Mouse (Mus musculus) CH12.LX (cell line): ENCODE measurements around the gene Mzt1. TPM values are rescaled to one million over a fixed set of nuclear protein-coding genes. Genes with fewer than 3 reads are reported as not detected.
"Not testable (repeated sequence)": the region's sequence is repeated elsewhere in the genome, so short reads cannot be mapped to it uniquely, and the experiment has no call there.

ENCODE experiments used
- DNase-seq: peaks from one replicate; pipeline ENCODE4 v3.0.0-alpha.2; 2013; ENCODE audit errors: extremely low read depth
- H3K27ac ChIP-seq: 2 replicates; pipeline ENCODE4 v1.5.1; 2012; ENCODE audit warnings: low read depth, mild to moderate bottlenecking, control low read depth, moderate library complexity; ENCODE audit not compliant: insufficient read depth
- H3K27me3 ChIP-seq: replicated peaks from 2 replicates; pipeline ENCODE3; 2012; ENCODE audit warnings: inconsistent platforms
- H3K36me3 ChIP-seq, 2 experiments: replicated peaks in 1 of 2; 2 replicates each; pipeline versions ENCODE3 to v1.6.1; 2012; ENCODE audit warnings: inconsistent platforms in 1 of 2, low read length in 1 of 2, mild to moderate bottlenecking in 1 of 2, mixed read lengths in 1 of 2, moderate library complexity in 1 of 2; ENCODE audit not compliant: control insufficient read depth in 1 of 2, insufficient read depth in 1 of 2
- H3K4me1 ChIP-seq, 2 experiments: 2 replicates each; pipeline ENCODE4 v1.6.1; 2012; ENCODE audit warnings: inconsistent platforms in 1 of 2, moderate library complexity in 1 of 2; ENCODE audit not compliant: insufficient read depth in 2 of 2, control insufficient read depth in 1 of 2
- H3K4me2 ChIP-seq: 2 replicates; pipeline ENCODE4 v1.6.1; 2012; ENCODE audit warnings: low read depth, mild to moderate bottlenecking, control low read depth; ENCODE audit not compliant: poor library complexity, insufficient read depth, severe bottlenecking
- H3K4me3 ChIP-seq, 3 experiments: fragments of 150-350 bp in 1 of 3; sonication (generic) in 1 of 3; replicated peaks in 1 of 3; 2 replicates each; pipeline versions ENCODE3 to v1.5.1; 2011 to 2012; ENCODE audit warnings: low read depth in 2 of 3, low read length in 2 of 3, mild to moderate bottlenecking in 2 of 3, moderate library complexity in 2 of 3, control low read depth in 1 of 3, improper control_type of control experiment in 1 of 3, inconsistent platforms in 1 of 3, mixed read lengths in 1 of 3; ENCODE audit not compliant: poor library complexity in 1 of 3
- H3K79me2 ChIP-seq: replicated peaks from 2 replicates; pipeline ENCODE4 v1.6.1; 2012; ENCODE audit warnings: mild to moderate bottlenecking, moderate library complexity; ENCODE audit not compliant: control insufficient read depth, poor library complexity, insufficient read depth, severe bottlenecking; ENCODE audit errors: extremely low read depth
- H3K9ac ChIP-seq: 2 replicates; pipeline ENCODE4 v1.6.1; 2012; ENCODE audit warnings: low read depth, mild to moderate bottlenecking, control low read depth, moderate library complexity; ENCODE audit not compliant: insufficient read depth
- H3K9me3 ChIP-seq: replicated peaks from 2 replicates; pipeline ENCODE3; 2012; ENCODE audit warnings: low read length, inconsistent platforms, mixed read lengths
- CTCF ChIP-seq, 2 experiments: IDR thresholded peaks in 1 of 2; conservative IDR thresholded peaks in 1 of 2; 2 replicates each; pipeline ENCODE4 v1.5.1; 2011 to 2012; ENCODE audit warnings: low read depth in 2 of 2, low read length in 2 of 2, improper control_type of control experiment in 1 of 2, inconsistent platforms in 1 of 2, mild to moderate bottlenecking in 1 of 2, moderate library complexity in 1 of 2
- JUND ChIP-seq: conservative IDR thresholded peaks from 2 replicates; pipeline ENCODE4 v1.6.1; 2011; ENCODE audit warnings: low read depth, low read length, improper control_type of control experiment
- MAX ChIP-seq: IDR thresholded peaks from 2 replicates; pipeline ENCODE4 v1.6.1; 2011; ENCODE audit warnings: low read length, improper control_type of control experiment
- MYC ChIP-seq: IDR thresholded peaks from 2 replicates; pipeline ENCODE4 v1.6.1; 2011; ENCODE audit warnings: low read depth, mild to moderate bottlenecking, improper control_type of control experiment, low read length
- NELFE ChIP-seq: IDR thresholded peaks from 2 replicates; pipeline ENCODE4 v1.6.1; 2011; ENCODE audit warnings: low read depth, low read length, improper control_type of control experiment
- NRF1 ChIP-seq: IDR thresholded peaks from 2 replicates; pipeline ENCODE4 v1.6.1; 2014; ENCODE audit warnings: low read depth, mild to moderate bottlenecking, inconsistent platforms, low read length, improper control_type of control experiment, moderate library complexity
- SIN3A ChIP-seq: IDR thresholded peaks from 2 replicates; pipeline ENCODE4 v1.6.1; 2012; ENCODE audit warnings: low read length, improper control_type of control experiment, inconsistent platforms
- UBTF ChIP-seq: IDR thresholded peaks from 2 replicates; pipeline ENCODE4 v1.6.1; 2012; ENCODE audit warnings: low read depth, mild to moderate bottlenecking, inconsistent platforms, low read length, improper control_type of control experiment, moderate library complexity
- USF1 ChIP-seq: IDR thresholded peaks from 2 replicates; pipeline ENCODE4 v1.6.1; 2014; ENCODE audit warnings: low read depth, mild to moderate bottlenecking, inconsistent platforms, low read length, improper control_type of control experiment
- ZKSCAN1 ChIP-seq: IDR thresholded peaks from 2 replicates; pipeline ENCODE4 v1.6.1; 2012; ENCODE audit warnings: low read depth, inconsistent platforms, low read length, improper control_type of control experiment, borderline replicate concordance
- ZMIZ1 ChIP-seq: IDR thresholded peaks from 2 replicates; pipeline ENCODE4 v1.6.1; 2012; ENCODE audit warnings: low read depth, mild to moderate bottlenecking, inconsistent platforms, low read length, improper control_type of control experiment
- dilution Hi-C: fragments of 300-500 bp; cut with MboI; formaldehyde crosslinking; loops from 2 replicates; pipeline ENCODE4 v1.14.3; 2020; ENCODE audit warnings: low sequenced_read_pairs; ENCODE audit not compliant: extremely low pct_unique_long_range_greater_than_20kb, extremely low pct_ligation_motif_present
- in situ Hi-C: fragments of 300-500 bp; cut with MboI; formaldehyde crosslinking; loops from 3 replicates; pipeline ENCODE4 v1.14.3; 2019; ENCODE audit warnings: low sequenced_read_pairs, low pct_ligation_motif_present, low pct_unique_long_range_greater_than_20kb, mixed read lengths
- polyA plus RNA-seq: library from polyadenylated mRNA; unstranded; fragments of >175 nt; gene quantifications from 2 replicates; pipeline ENCODE4 v1.2.1, GENCODE M21; 2012; ENCODE audit warnings: low read depth; ENCODE audit not compliant: insufficient read length
- total RNA-seq, 2 experiments: library from RNA; depleted of rRNA; stranded (reverse); fragments of 300-350 nt in 1 of 2; fragments of >200 nt in 1 of 2; gene quantifications; 2 replicates each; pipeline ENCODE4 v1.2.3; 2012 to 2014

The Mzt1 gene
- total and polyA plus RNA-seq, 3 experiments = 26.2 to 127 (median 41.0) TPM

DNA sequence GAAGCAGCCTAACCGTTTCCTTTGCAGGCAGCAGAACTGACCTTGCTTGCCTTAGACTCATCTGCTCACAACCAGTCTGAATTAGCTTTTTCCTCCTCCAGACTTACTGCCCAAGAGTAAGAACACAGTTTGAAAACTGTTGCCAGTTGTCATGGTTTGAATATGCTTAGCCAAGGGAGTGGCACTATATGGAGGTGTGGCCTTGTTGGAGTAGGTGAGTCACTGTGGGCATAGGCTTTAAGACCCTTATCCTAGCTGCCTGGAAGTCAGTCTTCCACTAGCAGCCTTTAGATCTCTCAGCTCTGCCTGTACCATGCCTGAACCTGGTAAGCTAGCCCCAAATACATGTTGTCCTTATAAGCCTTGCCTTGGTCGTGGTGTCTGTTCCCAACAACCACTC is 8.2 kb downstream of the Mzt1 start:
- Histone ChIP-seq H3K4me3 (no peak overlapping the region), H3K9ac (no peak overlapping the region), H3K4me2 (no peak overlapping the region), H3K9me3 (no peaks in the 10 kb centered on the region), H3K27ac (no peak overlapping the region), H3K27me3 (no peaks in the 10 kb centered on the region), H3K79me2 (peaks cover 39% of the 10 kb centered on the region), H3K4me1 (peaks cover 2 to 30% of the 10 kb centered on the region in 2 experiments; a peak in 3 of 4 replicates), H3K36me3 (peaks cover 25 to 47% of the 10 kb centered on the region in 2 experiments)
- no peak for DNase-seq
- TF ChIP-seq UBTF = no peak
- TF ChIP-seq NRF1 = no peak
- no peak for TF ChIP-seq SIN3A
- TF ChIP-seq ZKSCAN1 = no peak
- TF ChIP-seq JUND = no peak
- no peak for TF ChIP-seq CTCF (conservative IDR thresholded peaks at IDR 0.05 in 1 of 2, IDR thresholded peaks at IDR 0.05 in 1 of 2; ENCODE audit: low read depth in 2 of 2, low read length in 2 of 2)
- TF ChIP-seq MAX = no peak
- no peak for TF ChIP-seq NELFE
- TF ChIP-seq ZMIZ1 = no peak
- TF ChIP-seq MYC = no peak
- in situ Hi-C loops = no loop called here
- dilution Hi-C loops = no loop called here

GRCm38 (mm10) chr14:99036039-99036438 is 9.9 kb downstream of the Mzt1 start:
- Histone ChIP-seq H3K36me3 (peaks cover 28 to 58% of the 10 kb centered on the region in 2 experiments), H3K4me3 (no peak overlapping the region), H3K9ac (no peak overlapping the region), H3K27me3 (no peaks in the 10 kb centered on the region), H3K27ac (no peak overlapping the region), H3K9me3 (no peaks in the 10 kb centered on the region), H3K79me2 (peaks cover 27% of the 10 kb centered on the region), H3K4me1 (peaks cover 0 to 14% of the 10 kb centered on the region in 2 experiments; a peak in 2 of 4 replicates), H3K4me2 (no peak overlapping the region)
- dilution Hi-C loops = no loop called here
- no peak for DNase-seq
- TF ChIP-seq USF1 = no peak
- in situ Hi-C loops = no loop called here

- H3K4me2 ChIP-seq, H3K9ac ChIP-seq, H3K4me1 ChIP-seq, H3K9me3 ChIP-seq, dilution Hi-C loops, in situ Hi-C loops, DNase-seq, H3K27ac ChIP-seq, H3K27me3 ChIP-seq, H3K4me3 ChIP-seq: not testable (repeated sequence)
- Histone ChIP-seq H3K36me3 (peaks cover 28 to 55% of the 10 kb centered on the region in 2 experiments), H3K79me2 (peaks cover 21% of the 10 kb centered on the region)
Measured at GRCm38 (mm10) chr14:99034851-99035250, 11.1 kb downstream of the Mzt1 start.
